Mouse (Mus musculus): ENCODE measurements around the gene Tjp1. TPM values are rescaled to one million over a fixed set of nuclear protein-coding genes. Genes with fewer than 3 reads are reported as not detected.

The Tjp1 gene
- polyA plus RNA-seq, 1 experiment from 2014 or later, result 17.4 TPM

Other genes with a start within 250 kb of the Tjp1 start
- 5.9 and 6.6 TPM in 2 replicates for gene Tarsl2, start 117.1 kb upstream of the Tjp1 start, polyA plus RNA-seq (2015; fragmentation: Nextera tagmentation; extraction: Ambion mirVana)
- 78.0 and 87.3 TPM in 2 replicates for gene Tm2d3, start 163.4 kb upstream of the Tjp1 start, polyA plus RNA-seq (2015; fragmentation: Nextera tagmentation; extraction: Ambion mirVana)